Mouse (Mus musculus) limb, embryonic 12.5 days (tissue): ENCODE results near the gene 1700012B07Rik. TPM values are rescaled to one million over a fixed set of nuclear protein-coding genes. Genes with fewer than 3 reads are reported as not detected.

Experiments
- ATAC-seq: fragments of 200-750 bp; cut with Nextera tagmentation; 2 replicates; pipeline ENCODE4 v1.8.0; 2017; ENCODE audit warnings: low read depth, moderate TSS enrichment; ENCODE audit not compliant: insufficient number of reproducible peaks, insufficient read depth, low FRiP score, low TSS enrichment
- H3K27ac ChIP-seq: fragments of 300-500 bp; sonication (generic); 2 replicates; pipeline ENCODE4 v1.5.1; 2016; ENCODE audit warnings: mild to moderate bottlenecking, moderate library complexity
- H3K27me3 ChIP-seq: fragments of 300-500 bp; sonication (generic); 2 replicates; pipeline ENCODE4 v1.6.1; 2016; ENCODE audit warnings: mild to moderate bottlenecking, moderate library complexity
- H3K36me3 ChIP-seq: fragments of 300-500 bp; sonication (generic); 2 replicates; pipeline ENCODE4 v1.6.1; 2016; ENCODE audit warnings: mild to moderate bottlenecking, moderate library complexity
- H3K4me1 ChIP-seq: fragments of 300-500 bp; sonication (generic); replicated peaks from 2 replicates; pipeline ENCODE4 v1.6.1; 2016
- H3K4me2 ChIP-seq: fragments of 300-500 bp; sonication (generic); 2 replicates; pipeline ENCODE4 v1.6.1; 2016; ENCODE audit warnings: mild to moderate bottlenecking, moderate library complexity
- H3K4me3 ChIP-seq: fragments of 300-500 bp; sonication (generic); replicated peaks from 2 replicates; pipeline ENCODE4 v1.5.1; 2016; ENCODE audit warnings: mild to moderate bottlenecking
- H3K9ac ChIP-seq: fragments of 300-500 bp; sonication (generic); replicated peaks from 2 replicates; pipeline ENCODE4 v1.6.1; 2016; ENCODE audit warnings: mild to moderate bottlenecking, moderate library complexity
- H3K9me3 ChIP-seq: fragments of 300-500 bp; sonication (generic); 2 replicates; pipeline ENCODE4 v1.6.1; 2016; ENCODE audit warnings: mild to moderate bottlenecking, moderate library complexity
- WGBS: fragments of 180-500 bp; shearing (Covaris S2); methylation state at CpG from one replicate; pipeline ENCODE4 v1.1.7; 2016; 5-methylcytosine and 5-hydroxymethylcytosine counted together
- polyA plus RNA-seq: library from polyadenylated mRNA; unstranded; fragments of >200 nt; fragmentation: Nextera tagmentation; extraction: Ambion mirVana; gene quantifications from 2 replicates; pipeline ENCODE4 v1.2.1, GENCODE M21; 2016

1700012B07Rik gene
- polyA plus RNA-seq, 1 experiment from 2014 or later, result not detected

- H3K4me3 ChIP-seq, result no peak overlapping the region
- no peak for ATAC-seq
- H3K9ac ChIP-seq, result no peak overlapping the region
- H3K36me3 ChIP-seq, result no peaks in the 10 kb centered on the region
- H3K9me3 ChIP-seq, result no peaks in the 10 kb centered on the region
- H3K27me3 ChIP-seq, result no peaks in the 10 kb centered on the region
- no peaks in the 10 kb centered on the region for H3K4me1 ChIP-seq
- no peak overlapping the region for H3K4me2 ChIP-seq
- H3K27ac ChIP-seq, result no peak overlapping the region
- WGBS, result 66% methylated on average over 8 of the region's 8 CpGs
These were observed 37.7 kb upstream of the 1700012B07Rik start for GRCm38 (mm10) chr11:109865526-109865925.

GRCm38 (mm10) chr11:109863951-109864350, 36.1 kb upstream of the 1700012B07Rik start:
- 90% methylated on average over 7 of the region's 7 CpGs for WGBS
- no peak overlapping the region for H3K4me3 ChIP-seq

GRCm38 (mm10) chr11:109863194-109863746, 35.4 kb upstream of the 1700012B07Rik start:
- no peak for ATAC-seq
- Histone ChIP-seq H3K27me3 (no peaks in the 10 kb centered on the region), H3K9me3 (no peaks in the 10 kb centered on the region), H3K36me3 (no peaks in the 10 kb centered on the region), H3K4me1 (peaks cover 9% of the 10 kb centered on the region), H3K4me2 (no peak overlapping the region), H3K27ac (no peak overlapping the region), H3K9ac (no peak overlapping the region), H3K4me3 (no peak overlapping the region)
- WGBS, result 65% methylated on average over 9 of the region's 9 CpGs

More at GRCm38 (mm10) chr11:109863951-109864350, 36.1 kb upstream of the 1700012B07Rik start:
- Histone ChIP-seq H3K9ac (no peak overlapping the region), H3K27me3 (no peaks in the 10 kb centered on the region), H3K27ac (no peak overlapping the region), H3K36me3 (no peaks in the 10 kb centered on the region), H3K9me3 (no peaks in the 10 kb centered on the region), H3K4me2 (no peak overlapping the region), H3K4me1 (peaks cover 9% of the 10 kb centered on the region)
- no peak for ATAC-seq

GRCm38 (mm10) chr11:109860508-109860907, 32.7 kb upstream of the 1700012B07Rik start:
- peak overlapping the region; percentile 49 for H3K4me2 ChIP-seq
- 7% methylated on average over 10 of the region's 10 CpGs for WGBS
- peak overlapping the region; percentile 8; the same call in 1 of the 2 replicates for H3K4me3 ChIP-seq
- no peaks in the 10 kb centered on the region for H3K36me3 ChIP-seq
- no peaks in the 10 kb centered on the region for H3K9me3 ChIP-seq
- H3K27me3 ChIP-seq, result no peaks in the 10 kb centered on the region
- no peak for ATAC-seq
- H3K9ac ChIP-seq, result peak overlapping the region; percentile 38
- peaks cover 9% of the 10 kb centered on the region for H3K4me1 ChIP-seq
- H3K27ac ChIP-seq, result peak overlapping the region; percentile 70; the same call in 1 of the 2 replicates

- H3K36me3 ChIP-seq, result no peaks in the 10 kb centered on the region
- peak overlapping the region; percentile 49 for H3K4me2 ChIP-seq
- no peaks in the 10 kb centered on the region for H3K27me3 ChIP-seq
- peak overlapping the region; percentile 38 for H3K9ac ChIP-seq
- ATAC-seq, result no peak
- H3K4me1 ChIP-seq, result peaks cover 9% of the 10 kb centered on the region
- H3K27ac ChIP-seq, result peak overlapping the region; percentile 70; the same call in 1 of the 2 replicates
- H3K4me3 ChIP-seq, result peak overlapping the region; percentile 8; the same call in 1 of the 2 replicates
- no peaks in the 10 kb centered on the region for H3K9me3 ChIP-seq
- 59% methylated on average over 14 of the region's 14 CpGs for WGBS
These were observed 32.2 kb upstream of the 1700012B07Rik start for GRCm38 (mm10) chr11:109859939-109860469.

GRCm38 (mm10) chr11:109859441-109859840, 31.6 kb upstream of the 1700012B07Rik start:
- Histone ChIP-seq H3K4me3 (no peak overlapping the region), H3K9me3 (no peaks in the 10 kb centered on the region), H3K4me1 (peaks cover 9% of the 10 kb centered on the region), H3K9ac (no peak overlapping the region), H3K36me3 (no peaks in the 10 kb centered on the region), H3K27me3 (no peaks in the 10 kb centered on the region), H3K27ac (no peak overlapping the region), H3K4me2 (no peak overlapping the region)
- no peak for ATAC-seq
- 84% methylated on average over 4 of the region's 4 CpGs for whole genome bisulfite sequencing

- 69% methylated on average over 10 of the region's 10 CpGs for WGBS
- no peak overlapping the region for H3K9ac ChIP-seq
- H3K4me1 ChIP-seq, result peaks cover 25% of the 10 kb centered on the region
- H3K36me3 ChIP-seq, result no peaks in the 10 kb centered on the region
- H3K9me3 ChIP-seq, result no peaks in the 10 kb centered on the region
- H3K27me3 ChIP-seq, result no peaks in the 10 kb centered on the region
- no peak for ATAC-seq
- no peak overlapping the region for H3K27ac ChIP-seq
- no peak overlapping the region for H3K4me3 ChIP-seq
- no peak overlapping the region for H3K4me2 ChIP-seq
These were observed 29.2 kb upstream of the 1700012B07Rik start for GRCm38 (mm10) chr11:109857086-109857485.

GRCm38 (mm10) chr11:109854056-109854455, 26.2 kb upstream of the 1700012B07Rik start:
- H3K9me3 ChIP-seq, result no peaks in the 10 kb centered on the region
- ATAC-seq, result no peak

GRCm38 (mm10) chr11:109853228-109853966, 25.6 kb upstream of the 1700012B07Rik start:
- ATAC-seq, result no peak
- H3K9ac ChIP-seq, result no peak overlapping the region
- H3K27me3 ChIP-seq, result no peaks in the 10 kb centered on the region
- no peaks in the 10 kb centered on the region for H3K36me3 ChIP-seq
- peaks cover 16% of the 10 kb centered on the region for H3K4me1 ChIP-seq
- 64% methylated on average over 17 of the region's 17 CpGs for WGBS
- H3K9me3 ChIP-seq, result no peaks in the 10 kb centered on the region
- no peak overlapping the region for H3K27ac ChIP-seq
- no peak overlapping the region for H3K4me2 ChIP-seq
- no peak overlapping the region for H3K4me3 ChIP-seq

More at GRCm38 (mm10) chr11:109854056-109854455, 26.2 kb upstream of the 1700012B07Rik start:
- H3K9ac ChIP-seq, result no peak overlapping the region
- H3K27ac ChIP-seq, result no peak overlapping the region
- H3K4me3 ChIP-seq, result no peak overlapping the region
- H3K27me3 ChIP-seq, result no peaks in the 10 kb centered on the region
- peaks cover 16% of the 10 kb centered on the region for H3K4me1 ChIP-seq
- no peak overlapping the region for H3K4me2 ChIP-seq
- 79% methylated on average over 8 of the region's 8 CpGs for WGBS
- no peaks in the 10 kb centered on the region for H3K36me3 ChIP-seq

GRCm38 (mm10) chr11:109851996-109852395, 24.1 kb upstream of the 1700012B07Rik start:
- 80% methylated on average over 4 of the region's 4 CpGs for WGBS

GRCm38 (mm10) chr11:109846343-109846742, 18.5 kb upstream of the 1700012B07Rik start:
- Histone ChIP-seq H3K4me1 (peaks cover 18% of the 10 kb centered on the region), H3K27ac (no peak overlapping the region), H3K9ac (no peak overlapping the region), H3K27me3 (no peaks in the 10 kb centered on the region), H3K4me3 (no peak overlapping the region), H3K4me2 (no peak overlapping the region), H3K36me3 (no peaks in the 10 kb centered on the region), H3K9me3 (no peaks in the 10 kb centered on the region)
- ATAC-seq, result no peak
- 73% methylated on average over 7 of the region's 7 CpGs for WGBS

More at GRCm38 (mm10) chr11:109851996-109852395, 24.1 kb upstream of the 1700012B07Rik start:
- Histone ChIP-seq H3K36me3 (no peaks in the 10 kb centered on the region), H3K9ac (no peak overlapping the region), H3K4me1 (peaks cover 16% of the 10 kb centered on the region), H3K9me3 (no peaks in the 10 kb centered on the region), H3K27ac (peak overlapping the region; percentile 35), H3K4me2 (no peak overlapping the region), H3K4me3 (no peak overlapping the region), H3K27me3 (no peaks in the 10 kb centered on the region)
- no peak for ATAC-seq
